Mouse (Mus musculus) liver, embryonic 15.5 days (tissue): Measurements from ENCODE around the gene Mrpl49. TPM values are rescaled to one million over a fixed set of nuclear protein-coding genes. Genes with fewer than 3 reads are reported as not detected.
"Not testable (repeated sequence)": the region's sequence is repeated elsewhere in the genome, so short reads cannot be mapped to it uniquely, and the experiment has no call there.

Experiments
- ATAC-seq: fragments of 200-750 bp; cut with Nextera tagmentation; 2 replicates; pipeline ENCODE4 v1.8.0; 2017; ENCODE audit warnings: moderate number of reproducible peaks, mild to moderate bottlenecking, moderate library complexity; ENCODE audit not compliant: insufficient read depth
- H3K27ac ChIP-seq: fragments of 300-500 bp; sonication (generic); replicated peaks from 2 replicates; pipeline ENCODE4 v1.5.1; 2015; ENCODE audit warnings: mild to moderate bottlenecking, inconsistent platforms
- H3K27me3 ChIP-seq: fragments of 300-500 bp; sonication (generic); 2 replicates; pipeline ENCODE4 v1.6.1; 2015; ENCODE audit warnings: mild to moderate bottlenecking, inconsistent platforms
- H3K36me3 ChIP-seq: fragments of 300-500 bp; sonication (generic); replicated peaks from 2 replicates; pipeline ENCODE4 v1.6.1; 2015; ENCODE audit warnings: moderate library complexity, mild to moderate bottlenecking, inconsistent platforms
- H3K4me1 ChIP-seq: fragments of 300-500 bp; sonication (generic); replicated peaks from 2 replicates; pipeline ENCODE4 v1.6.1; 2015; ENCODE audit warnings: inconsistent platforms
- H3K4me2 ChIP-seq: fragments of 300-500 bp; sonication (generic); 2 replicates; pipeline ENCODE4 v1.6.1; 2015; ENCODE audit warnings: moderate library complexity, mild to moderate bottlenecking, inconsistent platforms
- H3K4me3 ChIP-seq: fragments of 300-500 bp; sonication (generic); replicated peaks from 2 replicates; pipeline ENCODE4 v1.5.1; 2015; ENCODE audit warnings: mild to moderate bottlenecking, inconsistent platforms
- H3K9ac ChIP-seq: fragments of 300-500 bp; sonication (generic); 2 replicates; pipeline ENCODE4 v1.6.1; 2015; ENCODE audit warnings: moderate library complexity, mild to moderate bottlenecking, inconsistent platforms
- H3K9me3 ChIP-seq: fragments of 300-500 bp; sonication (generic); replicated peaks from 2 replicates; pipeline ENCODE4 v1.6.1; 2016; ENCODE audit warnings: inconsistent platforms
- WGBS: fragments of 180-500 bp; shearing (Covaris S2); methylation state at CpG from one replicate; pipeline ENCODE4 v1.1.7; 2015; ENCODE audit warnings: mixed read lengths; ENCODE audit not compliant: insufficient replicate concordance; 5-methylcytosine and 5-hydroxymethylcytosine counted together
- polyA plus RNA-seq: library from polyadenylated mRNA; unstranded; fragments of >200 nt; fragmentation: Nextera tagmentation; extraction: Ambion mirVana; gene quantifications from 2 replicates; pipeline ENCODE4 v1.2.1, GENCODE M21; 2015

Gene Mrpl49
- polyA plus RNA-seq, 1 experiment from 2014 or later = 39.5 TPM

- Histone ChIP-seq H3K4me2 (peak overlapping the region; percentile 77), H3K9me3 (no peaks in the 10 kb centered on the region), H3K9ac (peak overlapping the region; percentile 73), H3K27ac (peak overlapping the region; percentile 99), H3K4me3 (peak overlapping the region; percentile 87), H3K36me3 (peaks cover 50% of the 10 kb centered on the region), H3K27me3 (no peaks in the 10 kb centered on the region), H3K4me1 (peaks cover 48% of the 10 kb centered on the region)
- 73% methylated on average over 8 of the region's 8 CpGs for WGBS
- ATAC-seq = no peak
Observed at GRCm38 (mm10) chr19:6047899-6048166, 9.8 kb downstream of the Mrpl49 start.

GRCm38 (mm10) chr19:6047154-6047898, 10.3 kb downstream of the Mrpl49 start:
- Histone ChIP-seq H3K9ac (peak overlapping the region; percentile 73), H3K4me1 (peaks cover 48% of the 10 kb centered on the region), H3K4me2 (peak overlapping the region; percentile 77), H3K36me3 (peaks cover 45% of the 10 kb centered on the region), H3K27me3 (no peaks in the 10 kb centered on the region), H3K27ac (peak overlapping the region; percentile 99), H3K4me3 (peak overlapping the region; percentile 87), H3K9me3 (no peaks in the 10 kb centered on the region)
- ATAC-seq = peak; percentile 7
- WGBS = 1% methylated on average over 44 of the region's 44 CpGs

- Histone ChIP-seq H3K36me3 (peaks cover 37% of the 10 kb centered on the region), H3K9me3 (no peaks in the 10 kb centered on the region), H3K9ac (peak within 1 kb of the TSS; percentile 73), H3K27me3 (no peaks in the 10 kb centered on the region), H3K4me2 (peak within 1 kb of the TSS; percentile 77), H3K4me1 (peaks cover 48% of the 10 kb centered on the region), H3K27ac (peak within 1 kb of the TSS; percentile 99), H3K4me3 (peak within 1 kb of the TSS; percentile 87)
- peak; percentile 90 for ATAC-seq
- WGBS = under 1% methylated on average over 65 of the region's 65 CpGs
Observed at GRCm38 (mm10) chr19:6046294-6047153, 11.1 kb downstream of the Mrpl49 start, which contains the start of gene Syvn1. Gene Syvn1, plus strand, starts transcription at chr19:6046576.

- Histone ChIP-seq H3K9ac (peak overlapping the region; percentile 73), H3K9me3 (no peaks in the 10 kb centered on the region), H3K4me1 (peaks cover 42% of the 10 kb centered on the region), H3K4me2 (peak overlapping the region; percentile 77), H3K4me3 (peak overlapping the region; percentile 87), H3K27me3 (no peaks in the 10 kb centered on the region), H3K36me3 (peaks cover 28% of the 10 kb centered on the region), H3K27ac (peak overlapping the region; percentile 99)
- peak; percentile 55 for ATAC-seq
- WGBS = 12% methylated on average over 20 of the region's 20 CpGs
Observed at GRCm38 (mm10) chr19:6045366-6046293, 12.0 kb downstream of the Mrpl49 start.

GRCm38 (mm10) chr19:6044102-6044501, 13.5 kb downstream of the Mrpl49 start:
- H3K9ac ChIP-seq, H3K4me2 ChIP-seq, H3K4me3 ChIP-seq, H3K27me3 ChIP-seq, ATAC-seq, H3K27ac ChIP-seq, H3K9me3 ChIP-seq: not testable (repeated sequence)
- Histone ChIP-seq H3K36me3 (peaks cover 13% of the 10 kb centered on the region), H3K4me1 (peaks cover 36% of the 10 kb centered on the region)
- WGBS = 30% methylated on average over 4 of the region's 4 CpGs

- Histone ChIP-seq H3K27ac (no peak overlapping the region), H3K9me3 (no peaks in the 10 kb centered on the region), H3K9ac (no peak overlapping the region), H3K27me3 (no peaks in the 10 kb centered on the region), H3K4me3 (no peak overlapping the region), H3K36me3 (no peaks in the 10 kb centered on the region), H3K4me2 (no peak overlapping the region), H3K4me1 (peaks cover 21% of the 10 kb centered on the region)
- no peak for ATAC-seq
- WGBS = 75% methylated on average over 9 of the region's 9 CpGs
Observed at GRCm38 (mm10) chr19:6042293-6042692, 15.3 kb downstream of the Mrpl49 start.

- Histone ChIP-seq H3K4me3 (no peak overlapping the region), H3K36me3 (no peaks in the 10 kb centered on the region), H3K4me2 (no peak overlapping the region), H3K4me1 (peaks cover 17% of the 10 kb centered on the region), H3K27me3 (no peaks in the 10 kb centered on the region), H3K9ac (no peak overlapping the region), H3K9me3 (no peaks in the 10 kb centered on the region), H3K27ac (no peak overlapping the region)
- ATAC-seq = no peak
Observed at GRCm38 (mm10) chr19:6040002-6040401, 17.6 kb downstream of the Mrpl49 start.

GRCm38 (mm10) chr19:6038326-6038725, 19.3 kb downstream of the Mrpl49 start:
- Histone ChIP-seq H3K4me3 (no peak overlapping the region), H3K27ac (no peak overlapping the region), H3K9ac (no peak overlapping the region), H3K9me3 (no peaks in the 10 kb centered on the region), H3K36me3 (no peaks in the 10 kb centered on the region), H3K27me3 (no peaks in the 10 kb centered on the region), H3K4me1 (peaks cover 7% of the 10 kb centered on the region; the same call in 1 of the 2 replicates), H3K4me2 (no peak overlapping the region)
- ATAC-seq = no peak
- 61% methylated on average over 7 of the region's 7 CpGs for WGBS

- ATAC-seq = no peak
- Histone ChIP-seq H3K27ac (no peak overlapping the region), H3K36me3 (no peaks in the 10 kb centered on the region), H3K9ac (no peak overlapping the region), H3K4me3 (no peak overlapping the region), H3K4me2 (no peak overlapping the region), H3K27me3 (no peaks in the 10 kb centered on the region), H3K9me3 (no peaks in the 10 kb centered on the region), H3K4me1 (peaks cover 7% of the 10 kb centered on the region; the same call in 1 of the 2 replicates)
Observed at GRCm38 (mm10) chr19:6037695-6038094, 19.9 kb downstream of the Mrpl49 start.

GRCm38 (mm10) chr19:6035966-6036585, 21.5 kb downstream of the Mrpl49 start:
- no peak overlapping the region for H3K9ac ChIP-seq
- H3K4me1 ChIP-seq = peaks cover 7% of the 10 kb centered on the region; the same call in 1 of the 2 replicates
- H3K36me3 ChIP-seq = no peaks in the 10 kb centered on the region
- no peaks in the 10 kb centered on the region for H3K27me3 ChIP-seq
- no peak overlapping the region for H3K27ac ChIP-seq
- H3K4me2 ChIP-seq = no peak overlapping the region
- WGBS = 38% methylated on average over 9 of the region's 9 CpGs
- ATAC-seq = no peak
- no peak overlapping the region for H3K4me3 ChIP-seq
- no peaks in the 10 kb centered on the region for H3K9me3 ChIP-seq
